Mouse (Mus musculus) G1E (cell line): ENCODE results near the gene Gpha2. TPM values are rescaled to one million over a fixed set of nuclear protein-coding genes. Genes with fewer than 3 reads are reported as not detected.

Source experiments
- ATAC-seq: 2 replicates; pipeline ENCODE4 v1.8.0; 2016; ENCODE audit warnings: mild to moderate bottlenecking; ENCODE audit not compliant: insufficient number of reproducible peaks, poor library complexity, low FRiP score, severe bottlenecking; ENCODE audit errors: extremely low read depth
- DNase-seq: peaks from one replicate; pipeline ENCODE4 v3.0.0; 2012; ENCODE audit warnings: low spot score
- H3K27me3 ChIP-seq: 2 replicates; pipeline ENCODE4 v1.6.1; 2012; ENCODE audit warnings: mild to moderate bottlenecking, low read length, inconsistent platforms; ENCODE audit not compliant: insufficient read depth
- H3K36me3 ChIP-seq: replicated peaks from 2 replicates; pipeline ENCODE3; 2012; ENCODE audit warnings: mild to moderate bottlenecking, inconsistent platforms
- H3K4me1 ChIP-seq: 2 replicates; pipeline ENCODE4 v1.6.1; 2012; ENCODE audit warnings: low read depth, low read length, inconsistent platforms, mixed read lengths; ENCODE audit not compliant: insufficient read depth
- H3K4me3 ChIP-seq: 2 replicates; pipeline ENCODE4 v1.5.1; 2012; ENCODE audit warnings: low read depth, mild to moderate bottlenecking, inconsistent platforms, low read length, moderate library complexity, mixed read lengths
- H3K9me3 ChIP-seq: replicated peaks from 2 replicates; pipeline ENCODE4 v1.6.1; 2012; ENCODE audit warnings: inconsistent platforms
- CTCF ChIP-seq: IDR thresholded peaks from 2 replicates; pipeline ENCODE4 v1.5.1; 2012; ENCODE audit warnings: low read depth, low read length, inconsistent platforms, mixed read lengths
- GATA1 ChIP-seq: IDR thresholded peaks from 2 replicates; pipeline ENCODE4 v1.6.1; 2012; ENCODE audit warnings: borderline replicate concordance, low read length, inconsistent platforms, mixed read lengths
- GATA2 ChIP-seq: IDR thresholded peaks from 2 replicates; pipeline ENCODE4 v1.6.1; 2012; ENCODE audit warnings: low read depth, low read length, inconsistent platforms, borderline replicate concordance
- POLR2AphosphoS5 ChIP-seq: IDR thresholded peaks from 2 replicates; pipeline ENCODE4 v1.6.1; 2012; ENCODE audit warnings: low read depth, low read length, inconsistent platforms; ENCODE audit not compliant: insufficient replicate concordance
- TAL1 ChIP-seq: conservative IDR thresholded peaks from 2 replicates; pipeline ENCODE4 v1.6.1; 2012; ENCODE audit warnings: low read depth, low read length, inconsistent platforms, mixed read lengths
- polyA plus RNA-seq: library from polyadenylated mRNA; stranded (reverse); fragments of >175 nt; gene quantifications from 2 replicates; pipeline ENCODE4 v1.2.3, GENCODE M21; 2012
- total RNA-seq, 2 experiments: library from RNA; stranded (forward) in 1 of 2; stranded (reverse) in 1 of 2; fragments of 200-1000 nt in 1 of 2; fragments of >200 nt in 1 of 2; fragmentation: Nextera tagmentation in 1 of 2; gene quantifications; 2 replicates each; pipeline ENCODE4 v1.2.3; 2014 to 2017

The Gpha2 gene
- total and polyA plus RNA-seq, 3 experiments, result not detected

DNA sequence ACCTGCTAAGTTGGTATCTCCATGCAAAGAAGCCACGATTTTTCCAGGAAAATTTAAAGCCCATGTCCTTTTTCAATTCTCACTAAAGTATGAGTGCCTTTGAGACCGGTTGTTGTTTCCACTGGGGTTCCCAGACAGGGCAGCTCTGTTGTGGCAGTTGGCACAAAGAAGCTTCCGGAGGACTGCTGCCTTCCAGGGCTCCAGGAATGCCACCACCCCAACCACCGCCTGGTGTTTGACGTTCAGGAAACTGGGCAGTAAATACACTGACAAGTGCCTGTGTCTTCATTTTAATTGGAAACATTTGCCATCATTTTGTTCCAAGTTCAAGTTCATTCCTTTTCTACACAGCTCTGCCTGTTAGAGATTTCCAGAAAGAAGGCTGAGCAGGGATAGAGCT is 19.5 kb upstream of the Gpha2 start:
- DNase-seq (no peak), ATAC-seq (no peak)
- no peaks in the 10 kb centered on the region for H3K4me1 ChIP-seq
- no peaks in the 10 kb centered on the region for H3K9me3 ChIP-seq
- H3K4me3 ChIP-seq, result no peak overlapping the region
- TF ChIP-seq TAL1 (no peak), CTCF (no peak), GATA2 (no peak), GATA1 (no peak), POLR2AphosphoS5 (no peak)
- no peaks in the 10 kb centered on the region for H3K36me3 ChIP-seq
- peaks cover 19% of the 10 kb centered on the region for H3K27me3 ChIP-seq

DNA sequence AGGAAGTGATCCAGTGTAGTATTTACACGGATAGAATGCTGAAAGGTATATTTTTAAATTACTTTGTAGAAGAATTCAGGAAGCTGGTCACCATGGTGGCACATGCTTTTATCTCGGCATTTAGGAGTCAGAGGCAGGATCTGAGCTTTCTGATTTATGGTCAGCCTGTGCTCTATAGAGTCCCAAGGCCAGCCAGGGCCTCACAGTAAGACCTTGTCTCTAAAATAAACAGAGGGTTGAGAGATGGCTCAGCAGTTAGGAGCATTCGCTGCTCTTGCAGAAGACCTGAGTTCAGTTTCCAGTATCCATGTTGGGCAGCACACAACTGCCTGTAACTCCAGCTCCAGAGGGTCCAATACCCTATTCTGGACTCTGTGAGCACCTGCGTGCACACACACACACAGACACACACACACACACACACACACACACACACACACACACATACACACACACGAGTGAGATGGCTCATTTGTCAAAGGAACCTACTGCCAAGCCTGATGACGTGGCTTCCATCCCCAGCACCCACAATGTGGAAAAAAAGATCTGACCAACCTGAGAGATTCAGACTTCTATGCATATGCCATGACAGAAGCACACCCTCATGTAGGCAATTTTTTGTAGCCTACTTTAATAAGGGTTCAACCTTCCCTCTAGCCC is 10.0 kb upstream of the Gpha2 start:
- TF ChIP-seq TAL1, result no peak
- TF ChIP-seq GATA2, result no peak
- no peak for ATAC-seq
- H3K27me3 ChIP-seq, result peaks cover 66% of the 10 kb centered on the region

DNA sequence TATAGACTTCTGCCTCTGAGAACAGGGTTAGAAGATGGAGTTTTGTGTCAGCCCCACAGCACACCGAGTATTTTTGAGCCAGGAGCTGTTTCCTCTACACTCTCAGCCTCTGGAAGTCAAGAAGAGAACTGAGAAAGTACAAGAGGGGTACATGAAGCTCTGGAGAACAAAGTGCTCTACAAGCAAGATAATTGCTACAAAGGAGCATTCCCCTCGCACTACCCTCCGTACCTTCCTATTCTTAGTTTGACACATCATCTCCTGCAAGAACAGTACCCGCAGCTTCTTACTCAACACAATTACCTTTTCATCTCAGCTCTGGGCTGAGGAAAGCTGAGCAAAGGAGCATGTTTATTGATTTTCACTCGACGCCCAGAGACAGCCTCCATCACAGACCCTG is 7.6 kb upstream of the Gpha2 start:
- Histone ChIP-seq H3K4me1 (no peaks in the 10 kb centered on the region), H3K27me3 (peaks cover 62% of the 10 kb centered on the region), H3K9me3 (no peaks in the 10 kb centered on the region), H3K36me3 (no peaks in the 10 kb centered on the region), H3K4me3 (no peak overlapping the region)
- TF ChIP-seq GATA2, result no peak
- TF ChIP-seq TAL1, result no peak
- TF ChIP-seq CTCF, result no peak
- no peak for TF ChIP-seq GATA1
- TF ChIP-seq POLR2AphosphoS5, result no peak
- ATAC-seq (no peak), DNase-seq (no peak)

More for the DNA sequence above, 10.0 kb upstream of the Gpha2 start:
- Histone ChIP-seq H3K36me3 (no peaks in the 10 kb centered on the region), H3K9me3 (no peaks in the 10 kb centered on the region), H3K4me1 (no peaks in the 10 kb centered on the region), H3K4me3 (no peak overlapping the region)
- no peak for DNase-seq

DNA sequence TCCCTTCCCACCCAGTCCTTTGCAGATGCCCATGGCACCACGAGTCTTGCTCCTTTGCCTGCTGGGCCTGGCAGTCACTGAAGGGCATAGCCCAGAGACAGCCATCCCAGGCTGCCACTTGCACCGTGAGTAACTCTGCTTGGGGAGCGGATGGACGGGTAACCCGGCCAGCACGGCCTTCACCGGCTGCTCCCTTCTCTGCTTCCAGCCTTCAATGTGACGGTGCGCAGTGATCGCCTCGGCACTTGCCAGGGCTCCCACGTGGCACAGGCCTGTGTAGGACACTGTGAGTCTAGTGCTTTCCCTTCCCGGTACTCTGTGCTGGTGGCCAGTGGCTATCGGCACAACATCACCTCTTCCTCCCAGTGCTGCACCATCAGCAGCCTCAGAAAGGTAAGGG is 583 bp downstream of the Gpha2 start:
- H3K27me3 ChIP-seq, result peaks cover 19% of the 10 kb centered on the region
- H3K4me3 ChIP-seq, result no peak overlapping the region
- DNase-seq (no peak), ATAC-seq (no peak)
- peaks cover 52% of the 10 kb centered on the region for H3K36me3 ChIP-seq
- no peaks in the 10 kb centered on the region for H3K9me3 ChIP-seq
- TF ChIP-seq POLR2AphosphoS5 (no peak), GATA1 (no peak), TAL1 (no peak), GATA2 (no peak), CTCF (no peak)
- no peaks in the 10 kb centered on the region; the same call in 1 of the 2 replicates for H3K4me1 ChIP-seq

DNA sequence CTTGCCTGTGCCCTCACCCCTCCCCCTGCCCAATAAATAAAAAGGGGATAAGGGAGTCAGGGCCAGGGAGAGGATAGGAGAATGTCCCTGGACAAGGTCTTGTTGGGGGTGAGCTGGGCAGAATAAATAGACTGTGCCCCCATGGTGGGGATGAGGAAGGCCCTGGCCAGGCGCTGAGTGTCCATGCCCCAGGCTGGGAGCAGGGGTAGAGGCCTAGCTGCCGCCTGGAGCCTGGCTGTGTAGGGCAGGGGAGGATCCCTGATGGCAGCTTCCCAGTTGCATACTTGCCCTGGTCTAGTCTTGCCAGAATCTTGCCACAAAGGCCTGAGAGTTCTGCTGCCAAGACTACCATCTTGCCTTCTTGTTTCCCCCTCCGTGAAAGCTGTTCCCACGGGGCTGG is 1.7 kb downstream of the Gpha2 start:
- H3K4me3 ChIP-seq, result no peak overlapping the region
- no peaks in the 10 kb centered on the region for H3K9me3 ChIP-seq
- no peak for TF ChIP-seq POLR2AphosphoS5
- TF ChIP-seq TAL1, result no peak
- no peak for TF ChIP-seq GATA2
- no peak for TF ChIP-seq CTCF
- TF ChIP-seq GATA1, result no peak
- peaks cover 61% of the 10 kb centered on the region for H3K36me3 ChIP-seq
- ATAC-seq (no peak), DNase-seq (no peak)
- no peaks in the 10 kb centered on the region; the same call in 1 of the 2 replicates for H3K4me1 ChIP-seq
- H3K27me3 ChIP-seq, result peaks cover 12% of the 10 kb centered on the region; the same call in 1 of the 2 replicates

DNA sequence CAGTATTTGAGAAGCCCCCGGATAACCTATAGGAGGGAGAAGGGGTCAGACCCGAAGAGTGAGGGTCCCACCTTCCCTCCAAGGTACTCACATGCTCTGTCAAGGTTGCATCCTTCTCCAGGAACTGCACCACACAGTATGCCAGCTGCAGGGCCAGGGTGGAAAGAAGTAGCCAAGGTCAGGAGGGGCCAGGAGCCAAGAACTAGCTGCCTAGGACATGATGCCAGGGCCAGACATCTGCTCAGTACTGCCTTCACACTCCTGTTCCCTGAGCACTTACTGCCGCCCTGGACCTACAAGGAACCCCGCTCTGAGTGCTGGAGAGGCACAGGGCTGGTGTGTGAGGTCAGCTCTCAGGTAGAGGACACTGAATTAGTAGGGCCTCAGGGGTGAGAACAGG is 4.2 kb downstream of the Gpha2 start:
- H3K4me1 ChIP-seq, result peaks cover 17% of the 10 kb centered on the region
- DNase-seq (no peak), ATAC-seq (no peak)
- TF ChIP-seq GATA2 (no peak), POLR2AphosphoS5 (no peak), CTCF (no peak), TAL1 (no peak), GATA1 (no peak)
- H3K4me3 ChIP-seq, result no peak overlapping the region
- peaks cover 7% of the 10 kb centered on the region; the same call in 1 of the 2 replicates for H3K27me3 ChIP-seq
- H3K9me3 ChIP-seq, result no peaks in the 10 kb centered on the region
- H3K36me3 ChIP-seq, result peaks cover 76% of the 10 kb centered on the region

DNA sequence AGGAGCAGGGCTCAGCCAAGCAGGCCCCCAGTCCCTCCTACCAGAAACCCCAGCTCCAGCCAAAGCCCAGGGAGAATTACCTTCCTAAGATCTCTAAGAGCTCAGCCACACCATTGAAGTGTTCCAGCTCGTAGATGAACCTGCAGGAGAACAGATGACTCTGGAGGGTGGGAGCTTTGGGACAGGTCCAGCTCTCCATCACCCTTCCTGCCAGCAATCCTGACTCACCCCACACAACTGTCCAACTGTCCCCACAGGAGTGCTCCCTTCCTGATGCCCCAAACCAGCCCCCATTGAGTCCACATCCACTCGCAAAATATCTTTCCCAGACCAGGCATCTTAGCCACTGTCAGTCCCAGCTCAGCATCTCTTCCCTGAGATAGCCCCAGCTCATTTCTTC is 4.9 kb downstream of the Gpha2 start:
- no peak for TF ChIP-seq POLR2AphosphoS5
- no peak for TF ChIP-seq GATA1
- TF ChIP-seq GATA2, result no peak
- TF ChIP-seq CTCF, result no peak
- no peak for TF ChIP-seq TAL1
- DNase-seq, result no peak
- peaks cover 76% of the 10 kb centered on the region for H3K36me3 ChIP-seq

More for the DNA sequence above, 4.9 kb downstream of the Gpha2 start:
- no peak for ATAC-seq
- Histone ChIP-seq H3K4me3 (no peak overlapping the region), H3K9me3 (no peaks in the 10 kb centered on the region), H3K4me1 (peaks cover 21% of the 10 kb centered on the region), H3K27me3 (peaks cover 7% of the 10 kb centered on the region; the same call in 1 of the 2 replicates)
